Mouse (Mus musculus) thymus, postnatal 25 days (tissue): ENCODE measurements at regions not wholly inside any gene's neighbourhood (a gene's known extent, or its start where the extent isn't known, plus 50 kb on each side); places are given as distances from the start of the nearest gene placed in this dataset.

Experiments used
- DNase-seq: peaks from one replicate; pipeline ENCODE4 v3.0.0; 2022

GRCm38 (mm10) chr10:53434376-53435171, 54.8 kb upstream of the Cep85l start:
- DNase-seq = no peak

- DNase-seq = no peak
These were observed 53.0 kb upstream of the Cep85l start for GRCm38 (mm10) chr10:53432794-53433193.

GRCm38 (mm10) chr10:53429539-53430344, 50.0 kb upstream of the Cep85l start:
- DNase-seq = no peak
